Mouse (Mus musculus): ENCODE measurements around the gene Olfr520. TPM values are rescaled to one million over a fixed set of nuclear protein-coding genes. Genes with fewer than 3 reads are reported as not detected.
"Not testable (repeated sequence)": the region's sequence is repeated elsewhere in the genome, so short reads cannot be mapped to it uniquely, and the experiment has no call there.

The Olfr520 gene
- polyA plus RNA-seq, 1 experiment from 2014 or later, result not detected

DNA sequence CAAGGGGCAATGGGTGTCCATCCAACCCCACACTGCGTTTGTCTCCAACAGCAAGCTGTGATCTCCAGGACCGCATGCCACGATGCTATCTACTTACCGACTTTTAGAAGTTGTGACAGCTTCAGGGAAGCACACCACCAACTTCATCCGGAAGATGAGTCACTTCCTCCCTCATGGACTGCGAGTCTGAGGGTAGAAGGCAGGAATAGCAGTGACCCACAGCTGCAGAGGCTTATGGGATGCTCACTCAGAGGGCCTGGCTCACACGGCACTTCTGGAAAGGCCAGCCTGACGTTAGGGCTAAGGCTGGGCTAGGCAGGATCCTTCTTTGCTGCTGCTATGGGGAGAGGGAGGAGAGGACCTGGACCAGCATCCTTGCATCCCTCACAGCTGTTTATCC lies 18.9 kb upstream of the Olfr520 start, which contains the start of gene Slco2b1:
Gene Slco2b1, minus strand, starts transcription at position 175 of the 400 bp plus-strand sequence.
- no peak for DNase-seq (ENCODE audit: low spot score)

GRCm38 (mm10) chr7:99712431-99712830 lies 17.6 kb upstream of the Olfr520 start:
- DNase-seq (ENCODE audit: low spot score), result no peak

GRCm38 (mm10) chr7:99716536-99716935 lies 13.5 kb upstream of the Olfr520 start:
- no peak for DNase-seq (ENCODE audit: low spot score)

DNA sequence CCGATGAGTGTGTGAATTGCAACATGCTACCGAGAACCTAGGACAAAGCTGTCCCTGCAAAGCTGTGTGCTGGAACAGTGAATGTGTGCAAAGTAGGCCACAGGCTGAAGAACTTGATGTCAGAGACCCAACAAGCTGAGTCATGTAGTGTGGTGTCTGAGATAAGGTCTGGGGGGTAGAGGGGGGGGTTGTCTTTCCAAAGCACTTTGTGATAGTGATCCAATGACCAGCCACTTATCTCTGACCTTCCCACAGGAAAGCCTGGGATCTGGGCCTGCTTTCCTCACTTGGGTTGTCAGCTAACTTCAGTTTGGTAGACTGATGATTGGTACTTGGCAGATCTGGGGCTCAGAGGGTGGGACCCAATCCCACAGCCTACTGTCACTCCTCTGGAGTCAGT lies 4.5 kb downstream of the Olfr520 start:
- no peak for DNase-seq (ENCODE audit: low spot score)

GRCm38 (mm10) chr7:99735491-99735890 lies 5.4 kb downstream of the Olfr520 start:
- DNase-seq (ENCODE audit: low spot score), result not testable (repeated sequence)

DNA sequence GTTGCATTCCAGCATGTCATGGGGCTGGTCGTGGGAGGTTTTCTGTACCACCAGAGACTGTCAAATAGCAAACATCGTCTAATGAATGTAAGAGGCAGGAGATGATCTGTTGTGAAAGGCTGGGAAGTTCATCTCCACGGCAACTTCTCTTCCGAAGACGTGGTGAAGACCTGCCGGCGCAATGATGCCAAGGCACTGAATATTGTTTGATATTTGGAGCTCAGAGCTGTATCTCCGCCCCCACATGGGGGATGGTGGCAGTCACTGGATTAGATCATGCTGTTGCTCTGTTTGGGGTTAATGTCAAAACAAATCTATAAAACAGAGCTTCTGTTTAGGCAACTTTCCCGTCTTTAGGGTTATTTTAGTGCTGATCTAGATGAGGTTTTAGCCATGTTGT lies 9.2 kb downstream of the Olfr520 start:
- no peak for DNase-seq (ENCODE audit: low spot score)

GRCm38 (mm10) chr7:99763207-99763606 lies 33.1 kb downstream of the Olfr520 start, which contains the start of gene Olfr521:
Gene Olfr521 (plus strand): TSS chr7:99763507.
- DNase-seq (ENCODE audit: low spot score), result no peak

DNA sequence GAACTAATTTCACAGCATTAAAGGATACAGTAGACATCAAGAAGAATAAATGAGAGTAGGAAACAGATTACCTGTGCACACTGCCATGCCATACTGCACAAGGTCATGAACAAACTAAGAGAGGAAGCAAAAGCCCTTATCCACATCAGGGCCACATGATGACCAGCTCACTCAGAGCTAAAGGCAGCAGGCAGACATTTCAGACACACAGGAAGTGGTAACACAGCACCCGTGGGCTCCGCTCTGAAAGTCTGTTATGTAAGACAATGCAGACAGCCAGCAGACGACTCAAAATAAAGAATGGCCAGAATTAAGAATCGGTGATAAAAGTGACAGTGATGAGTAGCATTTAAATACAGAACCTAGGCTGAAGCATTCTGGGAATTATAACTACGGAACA lies 51.3 kb downstream of the Olfr520 start:
- DNase-seq (ENCODE audit: low spot score), result peak; percentile 49

DNA sequence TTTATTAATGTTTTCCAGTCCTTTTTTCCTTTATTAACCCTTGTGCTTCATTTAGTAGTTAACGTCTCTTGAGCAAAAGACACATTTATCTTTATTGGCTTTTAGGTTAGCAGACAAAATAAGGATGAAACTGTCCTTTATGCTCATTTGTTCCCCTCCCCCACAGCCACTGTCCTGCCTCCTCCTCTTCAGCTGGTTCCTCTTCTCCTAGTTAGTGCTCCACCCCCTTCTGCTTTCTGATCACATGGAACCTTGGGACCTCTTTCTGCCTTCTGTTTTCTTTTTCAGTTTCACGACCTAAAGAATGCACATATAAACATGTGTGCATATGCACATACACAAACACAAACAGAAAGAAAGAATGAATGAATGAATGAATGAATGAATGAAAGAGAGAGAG lies 51.8 kb downstream of the Olfr520 start:
- DNase-seq (ENCODE audit: low spot score), result no peak

DNA sequence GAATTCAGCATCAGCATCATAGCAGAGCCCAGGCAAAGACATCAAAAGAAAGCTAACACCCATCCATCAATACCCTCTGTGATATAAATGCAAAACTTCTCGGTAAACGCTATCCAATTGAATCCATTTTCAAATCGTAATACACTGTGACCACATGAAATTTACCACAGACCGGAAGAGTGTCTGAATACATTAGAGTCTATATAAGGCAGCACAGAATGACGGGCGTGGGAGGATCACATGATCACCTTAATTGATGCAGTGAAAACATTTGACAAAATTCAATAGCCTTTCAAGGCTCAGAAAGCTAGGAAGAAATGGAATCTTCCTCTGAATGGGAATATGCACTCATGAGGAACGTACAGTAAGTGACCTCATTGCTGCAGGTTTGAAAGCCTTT lies 53.3 kb downstream of the Olfr520 start:
- no peak for DNase-seq (ENCODE audit: low spot score)

DNA sequence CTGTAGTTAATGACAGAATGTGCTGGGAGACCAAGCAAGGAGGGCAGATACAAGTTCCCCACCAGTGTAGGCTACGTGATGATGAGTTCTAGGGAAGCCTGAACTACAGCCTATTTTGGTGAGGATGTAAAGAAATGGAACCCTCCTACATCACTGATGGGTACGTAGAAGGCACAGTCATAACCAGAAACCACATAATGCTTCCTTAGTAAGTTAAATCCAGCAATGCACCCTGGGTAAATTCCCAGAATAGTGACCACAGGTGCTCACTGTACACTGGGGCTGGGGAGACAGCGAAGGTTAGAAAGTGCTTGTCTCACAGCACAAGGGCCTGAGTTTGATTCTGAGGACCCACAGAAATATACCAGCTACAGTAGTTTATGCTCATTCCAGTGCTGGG lies 55.5 kb downstream of the Olfr520 start:
- no peak for DNase-seq (ENCODE audit: low spot score)

Other genes starting within 250 kb of the Olfr520 start
- gene Rps3, start 246.5 kb upstream of the Olfr520 start, polyA plus RNA-seq (2015; fragmentation: Nextera tagmentation; extraction: Ambion mirVana), result 1,054 and 1,103 TPM in 2 replicates
- gene Arrb1, start 194.8 kb upstream of the Olfr520 start, polyA plus RNA-seq (2015; fragmentation: Nextera tagmentation; extraction: Ambion mirVana), result 4.6 and 5.2 TPM in 2 replicates
- gene Tpbgl, start 103.2 kb upstream of the Olfr520 start, polyA plus RNA-seq (2015; fragmentation: Nextera tagmentation; extraction: Ambion mirVana), result 1.4 and 1.6 TPM in 2 replicates
- 11.3 and 13.9 TPM in 2 replicates for gene Slco2b1, start 18.9 kb upstream of the Olfr520 start, polyA plus RNA-seq (2015; fragmentation: Nextera tagmentation; extraction: Ambion mirVana)
- not detected in 2 replicates for gene Olfr521, start 33.2 kb downstream of the Olfr520 start, polyA plus RNA-seq (2015; fragmentation: Nextera tagmentation; extraction: Ambion mirVana)
- gene Neu3, start 98.1 kb downstream of the Olfr520 start, polyA plus RNA-seq (2015; fragmentation: Nextera tagmentation; extraction: Ambion mirVana), result 15.1 and 15.3 TPM in 2 replicates
- gene Xrra1, start 128.8 kb downstream of the Olfr520 start, polyA plus RNA-seq (2015; fragmentation: Nextera tagmentation; extraction: Ambion mirVana), result 9.4 and 13.8 TPM in 2 replicates
- gene Spcs2, start 133.2 kb downstream of the Olfr520 start, polyA plus RNA-seq (2015; fragmentation: Nextera tagmentation; extraction: Ambion mirVana), result 491 and 521 TPM in 2 replicates